Mouse (Mus musculus): ENCODE data around the gene Prmt6.

DNA sequence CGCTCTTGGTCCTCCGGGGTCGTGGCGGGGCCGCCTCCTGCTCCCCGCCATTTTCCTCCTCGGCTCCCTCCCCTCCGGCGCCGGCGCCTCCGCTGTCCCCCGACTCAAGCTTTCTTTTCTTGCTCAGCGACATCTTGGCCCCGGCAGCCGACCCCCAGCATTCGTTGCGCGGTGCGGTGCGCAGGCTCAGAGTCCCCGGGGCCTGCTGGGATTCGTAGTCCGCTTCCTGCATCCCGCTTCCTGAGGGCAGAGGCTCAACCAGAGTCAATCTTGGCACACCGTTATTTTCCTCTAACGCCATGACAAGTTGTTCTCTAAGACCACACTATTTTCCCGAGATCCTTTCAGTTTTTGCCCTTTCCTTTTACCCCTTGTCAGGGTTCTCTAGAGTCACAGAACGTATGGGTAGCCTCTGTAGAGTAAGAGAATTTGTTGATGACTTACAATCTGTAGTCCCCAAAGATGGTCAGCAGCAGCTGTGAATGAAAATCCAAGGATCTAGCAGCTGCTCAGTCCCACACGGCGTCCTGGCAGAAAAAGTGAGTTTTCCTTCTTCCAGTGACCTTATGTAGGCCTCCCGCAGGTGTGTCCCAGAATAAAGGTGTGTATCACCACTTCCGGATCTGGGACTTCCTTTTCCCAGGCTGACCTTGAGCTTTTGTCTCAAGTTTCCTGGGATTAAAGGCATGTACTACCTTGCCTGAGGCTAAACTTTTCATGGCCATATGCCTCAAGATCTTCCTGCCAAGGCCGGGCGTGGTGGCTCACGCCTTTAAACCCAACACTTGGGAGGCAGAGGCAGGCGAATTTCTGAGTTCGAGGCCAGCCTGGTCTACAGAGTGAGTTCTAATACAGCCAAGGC, at the start of gene Prmt6:
- TF ChIP-seq CTCF (IDR thresholded peaks at IDR 0.05; ENCODE audit: low read depth, low read length) (no peak), GATA1 (IDR thresholded peaks at IDR 0.05; ENCODE audit: borderline replicate concordance, low read length) (no peak), POLR2AphosphoS5 (IDR thresholded peaks at IDR 0.05; ENCODE audit: insufficient replicate concordance, low read depth, low read length) (no peak), GATA2 (IDR thresholded peaks at IDR 0.05; ENCODE audit: borderline replicate concordance, low read depth, low read length) (no peak), TAL1 (conservative IDR thresholded peaks at IDR 0.05; ENCODE audit: low read depth, low read length) (no peak)
